Mouse (Mus musculus): ENCODE measurements around the gene Cyp4f18. TPM values are rescaled to one million over a fixed set of nuclear protein-coding genes. Genes with fewer than 3 reads are reported as not detected.
A peak's percentile ranks its signal among the peaks of the same experiment; 100 is the strongest.
"Not testable (repeated sequence)": the region's sequence is repeated elsewhere in the genome, so short reads cannot be mapped to it uniquely, and the experiment has no call there.

Gene Cyp4f18
- 1.4 and 1.9 TPM in 2 replicates for polyA plus RNA-seq (2015; fragmentation: Nextera tagmentation; extraction: Ambion mirVana)

DNA sequence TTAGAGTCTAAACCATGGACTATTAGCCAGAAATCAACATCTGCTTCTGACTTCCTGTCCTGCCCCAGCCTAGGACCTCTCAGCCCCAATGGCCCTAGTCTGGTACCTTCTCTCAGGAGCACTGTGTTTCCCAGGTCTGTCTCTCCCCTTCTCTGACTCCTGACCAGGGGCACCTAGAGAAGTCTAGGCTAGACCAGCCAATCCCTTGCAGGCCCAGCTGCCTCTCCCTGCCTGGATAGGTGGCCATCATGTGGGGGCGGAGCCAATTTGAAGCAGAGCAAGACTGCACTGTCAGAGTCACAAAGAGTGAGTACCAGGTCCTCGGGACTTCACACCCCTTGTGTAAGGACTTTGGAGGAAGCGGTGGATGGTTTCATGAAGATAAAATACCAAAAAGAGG, at the start of gene Cyp4f18:
Gene Cyp4f18 (minus strand): TSS at position 154 of the 400 bp plus-strand sequence.
- no peaks in the 10 kb centered on the region for H3K36me3 ChIP-seq (ENCODE audit: insufficient read depth, low read length)
- H3K4me2 ChIP-seq (ENCODE audit: low read length), result no peak within 1 kb of the TSS
- H3K4me1 ChIP-seq (replicated peaks; ENCODE audit: insufficient read depth, low read length), result no peaks in the 10 kb centered on the region
- H3K9me3 ChIP-seq (replicated peaks; ENCODE audit: low read length), result no peaks in the 10 kb centered on the region
- H3K9ac ChIP-seq (ENCODE audit: low read depth, low read length), result no peak within 1 kb of the TSS
- H3K4me3 ChIP-seq (replicated peaks; ENCODE audit: low read depth, low read length), result no peak within 1 kb of the TSS
- no peaks in the 10 kb centered on the region for H3K27me3 ChIP-seq (ENCODE audit: insufficient read depth, low read length)
- no peak for TF ChIP-seq CTCF (IDR thresholded peaks at IDR 0.05; ENCODE audit: low read depth)
- DNase-seq (ENCODE audit: low spot score), result no peak
- WGBS, result 72% methylated on average over 3 of the region's 3 CpGs
- no peak within 1 kb of the TSS for H3K27ac ChIP-seq
- no peak for ATAC-seq (replicated peaks; ENCODE audit: low FRiP score, low read depth)

- not testable (repeated sequence) for ATAC-seq (replicated peaks; ENCODE audit: low FRiP score, low read depth); DNase-seq (ENCODE audit: low spot score); H3K9ac ChIP-seq (ENCODE audit: low read depth, low read length); H3K27ac ChIP-seq; H3K4me2 ChIP-seq (ENCODE audit: low read length); H3K27me3 ChIP-seq (ENCODE audit: insufficient read depth, low read length); H3K9me3 ChIP-seq (replicated peaks; ENCODE audit: low read length); H3K4me3 ChIP-seq (replicated peaks; ENCODE audit: low read depth, low read length); H3K4me1 ChIP-seq (replicated peaks; ENCODE audit: insufficient read depth, low read length); H3K36me3 ChIP-seq (ENCODE audit: insufficient read depth, low read length)
- WGBS, result 87% methylated on average over 3 of the region's 4 CpGs
Observed at GRCm38 (mm10) chr8:72057643-72058042, 48.2 kb upstream of the Cyp4f18 start.

DNA sequence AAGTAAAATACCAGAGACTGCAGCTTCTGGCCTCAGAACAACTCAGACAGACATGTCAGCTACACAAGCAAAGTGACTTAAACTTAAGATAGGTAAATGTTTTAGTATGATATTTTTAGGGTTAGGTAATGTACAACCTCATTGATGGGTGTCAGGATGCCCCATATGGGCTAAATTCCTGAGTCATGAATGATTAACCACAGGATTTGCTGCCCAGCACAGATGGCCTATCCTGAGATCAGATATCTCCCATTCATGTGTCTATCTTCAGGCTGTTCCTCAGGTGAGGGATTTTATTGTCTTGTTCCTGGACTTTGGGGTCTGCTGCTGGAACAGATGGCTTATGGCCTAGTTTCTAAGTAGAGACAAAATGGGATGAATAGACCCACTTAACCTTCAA, 45.2 kb upstream of the Cyp4f18 start:
- DNase-seq (ENCODE audit: low spot score); H3K27ac ChIP-seq; ATAC-seq (replicated peaks; ENCODE audit: low FRiP score, low read depth); H3K4me2 ChIP-seq (ENCODE audit: low read length); H3K36me3 ChIP-seq (ENCODE audit: insufficient read depth, low read length); H3K27me3 ChIP-seq (ENCODE audit: insufficient read depth, low read length); H3K4me3 ChIP-seq (replicated peaks; ENCODE audit: low read depth, low read length); H3K9me3 ChIP-seq (replicated peaks; ENCODE audit: low read length); H3K4me1 ChIP-seq (replicated peaks; ENCODE audit: insufficient read depth, low read length); H3K9ac ChIP-seq (ENCODE audit: low read depth, low read length): not testable (repeated sequence)

GRCm38 (mm10) chr8:72042493-72042892, 33.1 kb upstream of the Cyp4f18 start:
- no peak overlapping the region for H3K27ac ChIP-seq
- DNase-seq (ENCODE audit: low spot score) (no peak), ATAC-seq (replicated peaks; ENCODE audit: low FRiP score, low read depth) (no peak)
- H3K4me1 ChIP-seq (replicated peaks; ENCODE audit: insufficient read depth, low read length), result no peaks in the 10 kb centered on the region
- no peak for TF ChIP-seq CTCF (IDR thresholded peaks at IDR 0.05; ENCODE audit: low read depth)
- no peaks in the 10 kb centered on the region for H3K27me3 ChIP-seq (ENCODE audit: insufficient read depth, low read length)
- H3K9ac ChIP-seq (ENCODE audit: low read depth, low read length), result no peak overlapping the region
- H3K36me3 ChIP-seq (ENCODE audit: insufficient read depth, low read length), result no peaks in the 10 kb centered on the region
- no peak overlapping the region for H3K4me3 ChIP-seq (replicated peaks; ENCODE audit: low read depth, low read length)
- no peak overlapping the region for H3K4me2 ChIP-seq (ENCODE audit: low read length)
- WGBS, result 90% methylated on average over 1 of the region's 1 CpGs
- no peaks in the 10 kb centered on the region for H3K9me3 ChIP-seq (replicated peaks; ENCODE audit: low read length)

GRCm38 (mm10) chr8:72040918-72041317, 31.5 kb upstream of the Cyp4f18 start, which contains the start of gene Olfr372:
TSS of gene Olfr372 (plus strand) at chr8:72041218.
- not testable (repeated sequence) for H3K4me3 ChIP-seq (replicated peaks; ENCODE audit: low read depth, low read length); H3K36me3 ChIP-seq (ENCODE audit: insufficient read depth, low read length); H3K4me2 ChIP-seq (ENCODE audit: low read length); H3K9ac ChIP-seq (ENCODE audit: low read depth, low read length); H3K9me3 ChIP-seq (replicated peaks; ENCODE audit: low read length); H3K27me3 ChIP-seq (ENCODE audit: insufficient read depth, low read length); H3K27ac ChIP-seq; H3K4me1 ChIP-seq (replicated peaks; ENCODE audit: insufficient read depth, low read length); DNase-seq (ENCODE audit: low spot score); ATAC-seq (replicated peaks; ENCODE audit: low FRiP score, low read depth)
- WGBS, result 73% methylated on average over 4 of the region's 4 CpGs

- H3K4me1 ChIP-seq (replicated peaks; ENCODE audit: insufficient read depth, low read length); H3K27me3 ChIP-seq (ENCODE audit: insufficient read depth, low read length); ATAC-seq (replicated peaks; ENCODE audit: low FRiP score, low read depth); H3K4me3 ChIP-seq (replicated peaks; ENCODE audit: low read depth, low read length); H3K9me3 ChIP-seq (replicated peaks; ENCODE audit: low read length); H3K36me3 ChIP-seq (ENCODE audit: insufficient read depth, low read length); H3K9ac ChIP-seq (ENCODE audit: low read depth, low read length); H3K27ac ChIP-seq; H3K4me2 ChIP-seq (ENCODE audit: low read length): not testable (repeated sequence)
- peak; percentile 21; the same call in 1 of the 2 replicates for TF ChIP-seq CTCF (IDR thresholded peaks at IDR 0.05; ENCODE audit: low read depth)
- WGBS, result 46% methylated on average over 4 of the region's 4 CpGs
- peak; percentile 3 for DNase-seq (ENCODE audit: low spot score)
Observed at GRCm38 (mm10) chr8:72032926-72033325, 23.5 kb upstream of the Cyp4f18 start.

DNA sequence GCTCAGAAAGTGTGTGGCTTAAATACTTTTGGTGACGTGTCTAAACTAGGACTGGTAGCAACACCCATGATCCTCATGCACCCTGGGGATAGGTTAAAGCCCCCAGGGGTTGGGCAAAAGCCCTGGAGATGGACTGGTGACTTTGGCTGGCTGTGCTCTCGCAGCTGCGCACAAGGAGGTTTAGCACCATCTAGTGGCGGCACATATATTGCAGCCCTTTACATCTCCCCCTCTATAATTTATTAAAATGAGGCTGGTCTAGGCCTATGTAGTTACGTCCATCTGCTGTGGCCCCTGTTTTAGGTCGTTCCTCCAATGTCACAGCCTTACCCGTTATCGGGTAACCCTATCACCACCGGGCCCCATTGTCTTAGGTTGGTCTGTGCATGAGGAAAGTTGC, 15.5 kb upstream of the Cyp4f18 start:
- not testable (repeated sequence) for ATAC-seq (replicated peaks; ENCODE audit: low FRiP score, low read depth); H3K27ac ChIP-seq; H3K36me3 ChIP-seq (ENCODE audit: insufficient read depth, low read length); H3K4me3 ChIP-seq (replicated peaks; ENCODE audit: low read depth, low read length); H3K4me2 ChIP-seq (ENCODE audit: low read length); H3K9me3 ChIP-seq (replicated peaks; ENCODE audit: low read length); H3K4me1 ChIP-seq (replicated peaks; ENCODE audit: insufficient read depth, low read length); H3K27me3 ChIP-seq (ENCODE audit: insufficient read depth, low read length); DNase-seq (ENCODE audit: low spot score); H3K9ac ChIP-seq (ENCODE audit: low read depth, low read length)
- 12% methylated on average over 4 of the region's 9 CpGs for WGBS
